Mouse (Mus musculus) NIH3T3 (cell line): Measurements from ENCODE around the gene Grik5.

Source experiments
- DNase-seq: peaks from one replicate; pipeline ENCODE4 v3.0.0-alpha.2; 2012; ENCODE audit warnings: low read depth

Gene Grik5

DNA sequence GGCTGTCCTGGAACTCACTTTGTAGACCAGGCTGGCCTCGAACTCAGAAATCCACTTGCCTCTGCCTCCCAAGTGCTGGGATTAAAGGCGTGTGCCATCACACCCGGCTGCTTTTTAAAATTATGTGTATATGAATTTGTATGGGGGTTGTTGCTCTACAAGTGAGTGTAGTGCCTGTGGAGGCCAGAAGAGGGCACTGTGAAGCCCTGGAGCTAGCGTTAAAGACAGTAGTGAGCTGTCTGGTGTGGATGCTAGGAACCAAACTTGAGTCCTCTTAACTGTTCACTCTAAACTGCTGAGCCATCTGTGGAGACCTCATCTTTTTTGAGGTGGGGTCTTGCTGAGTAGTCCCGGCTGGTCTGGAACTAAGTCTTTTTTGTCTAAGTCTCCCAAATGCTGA is 86.3 kb downstream of the Grik5 start:
- peak; percentile 27 for DNase-seq

GRCm38 (mm10) chr7:24984307-24984706 is 87.8 kb downstream of the Grik5 start:
- no peak for DNase-seq

DNA sequence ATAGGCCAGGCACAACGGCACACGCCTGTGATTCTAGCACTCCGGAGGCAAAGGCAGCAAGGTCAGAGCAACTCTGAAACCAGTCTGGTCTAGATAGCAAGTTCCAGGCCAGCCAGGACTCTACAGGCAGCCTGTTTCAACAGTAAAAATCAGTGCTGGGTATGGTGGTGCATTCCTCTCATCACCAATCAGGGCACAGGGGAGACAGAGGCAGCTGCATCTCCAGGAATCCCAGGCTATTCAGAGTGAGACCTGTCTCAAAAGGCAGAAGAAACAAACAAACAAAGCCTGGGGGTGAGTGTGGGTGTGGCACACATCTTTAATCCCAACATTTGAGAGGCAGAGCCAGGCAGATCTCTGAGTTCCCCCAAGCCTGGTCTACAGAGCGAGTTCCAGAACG is 88.8 kb downstream of the Grik5 start:
- DNase-seq: no peak

DNA sequence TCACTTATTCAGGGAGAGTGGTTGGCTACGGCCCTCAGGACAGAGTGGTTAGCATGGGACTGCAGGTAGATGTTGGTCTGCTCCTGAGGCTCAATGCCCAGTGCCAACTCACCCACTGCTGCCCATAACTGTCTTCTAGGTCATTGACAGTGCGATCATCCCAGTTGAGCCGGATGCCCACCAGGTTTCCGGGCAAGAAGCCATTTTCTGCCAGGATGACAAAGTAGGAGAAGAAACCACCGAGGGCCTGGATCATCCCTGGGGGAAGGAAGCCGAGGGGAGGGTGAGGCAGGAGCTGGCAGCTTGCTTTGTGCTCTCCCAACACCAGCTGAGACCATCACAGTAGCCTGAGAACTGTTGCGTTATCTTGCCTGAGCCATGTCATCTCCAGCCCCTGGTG is 91.7 kb downstream of the Grik5 start:
- DNase-seq: no peak

GRCm38 (mm10) chr7:24978781-24979180 is 93.4 kb downstream of the Grik5 start:
- DNase-seq: no peak

DNA sequence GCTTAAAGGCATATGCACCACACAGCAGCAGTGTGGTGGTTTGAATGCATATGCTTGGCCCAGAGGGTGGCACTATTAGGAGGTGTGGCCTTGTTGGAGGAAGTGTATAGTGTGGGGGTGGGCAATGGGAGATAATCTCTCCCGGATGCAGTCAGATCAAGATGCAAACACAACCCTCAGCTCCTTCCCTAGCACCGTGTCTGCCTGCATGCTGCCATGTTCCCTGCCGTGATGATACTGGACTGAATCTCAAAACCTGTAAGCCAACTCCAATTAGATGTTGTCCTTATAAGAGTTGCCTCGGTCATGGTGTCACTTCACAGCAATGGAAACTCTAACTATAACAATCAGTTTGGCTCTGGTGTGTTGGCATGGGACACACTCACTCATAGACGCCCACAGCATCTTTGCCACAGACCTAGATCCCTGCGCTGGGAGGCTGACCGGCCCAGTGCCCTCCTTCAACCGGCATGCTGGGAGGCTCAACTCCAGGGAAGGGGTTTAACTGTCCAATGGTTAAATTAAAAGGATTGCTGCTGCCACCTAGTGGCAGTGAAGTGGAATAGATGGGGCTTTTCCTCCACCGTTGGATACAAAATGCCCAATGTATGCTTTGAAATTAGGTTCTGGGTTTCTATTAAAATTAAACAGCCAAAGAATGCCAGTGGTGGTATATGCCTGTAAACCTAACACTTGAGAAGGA is 97.1 kb downstream of the Grik5 start:
- peak; percentile 78 for DNase-seq

DNA sequence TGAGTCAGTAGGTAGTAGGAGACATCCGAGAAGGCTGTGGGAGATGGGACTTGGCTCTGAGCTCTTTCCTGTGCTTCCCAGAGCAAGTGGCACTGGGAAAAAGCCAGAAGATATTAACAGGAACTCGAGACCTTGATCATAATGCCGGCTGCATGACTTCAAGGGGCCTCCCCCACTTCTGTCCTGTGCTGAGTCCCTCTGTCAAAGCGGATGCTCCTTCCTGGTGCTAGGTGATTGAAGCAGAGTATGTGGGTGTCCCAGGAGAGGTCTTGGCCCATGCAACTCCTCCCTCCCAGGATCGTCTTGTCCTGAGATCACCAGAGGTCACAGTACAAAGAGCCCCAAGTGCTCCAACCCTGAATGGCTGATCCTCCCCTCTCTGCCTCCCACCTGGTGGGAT is 98.2 kb downstream of the Grik5 start:
- no peak for DNase-seq

DNA sequence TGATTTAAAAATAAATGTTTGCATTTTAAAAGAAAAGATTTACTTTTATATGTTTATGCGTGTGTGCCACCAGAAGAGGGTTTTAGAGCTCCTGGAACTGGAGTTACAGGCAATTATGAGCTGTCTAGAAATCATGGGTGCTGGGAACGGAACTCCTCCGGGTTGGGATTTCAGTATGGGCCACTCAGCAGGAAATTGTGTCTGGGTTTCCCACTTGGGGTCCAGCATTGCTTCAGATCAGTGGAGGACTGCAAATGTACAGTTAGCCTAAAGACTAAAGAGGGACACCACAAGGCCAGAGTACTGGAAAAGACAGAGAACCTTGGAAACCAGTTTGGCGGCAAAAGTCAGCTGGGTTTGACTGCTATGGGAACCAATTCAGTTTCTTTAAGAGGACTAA is 98.9 kb downstream of the Grik5 start:
- no peak for DNase-seq

- peak; percentile 95 for DNase-seq
Measured at GRCm38 (mm10) chr7:24971972-24972893, 99.9 kb downstream of the Grik5 start, which contains the start of gene Rabac1. Gene Rabac1 (minus strand): TSS chr7:24972754.

GRCm38 (mm10) chr7:24971261-24971971 is 100.7 kb downstream of the Grik5 start:
- DNase-seq: peak; percentile 91

DNA sequence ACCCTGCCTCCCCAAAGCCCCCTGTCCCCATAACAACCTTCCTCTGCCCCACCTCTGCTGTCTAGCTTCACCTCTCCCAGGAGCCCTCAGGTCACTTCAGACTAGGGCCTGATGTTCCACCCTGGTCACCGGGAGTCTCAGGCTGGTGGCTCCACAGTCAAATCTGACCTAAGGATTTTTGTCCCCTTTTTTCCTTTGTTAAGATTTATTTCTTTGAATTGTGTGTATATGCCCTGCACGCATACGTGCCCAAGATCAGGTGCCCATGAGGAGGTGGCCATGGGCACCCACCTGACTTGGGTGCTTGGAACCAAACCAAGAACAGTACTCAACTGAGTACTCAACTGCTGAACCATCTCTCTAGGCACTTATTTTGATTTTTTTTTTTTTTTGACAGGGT is 101.8 kb downstream of the Grik5 start:
- no peak for DNase-seq

DNA sequence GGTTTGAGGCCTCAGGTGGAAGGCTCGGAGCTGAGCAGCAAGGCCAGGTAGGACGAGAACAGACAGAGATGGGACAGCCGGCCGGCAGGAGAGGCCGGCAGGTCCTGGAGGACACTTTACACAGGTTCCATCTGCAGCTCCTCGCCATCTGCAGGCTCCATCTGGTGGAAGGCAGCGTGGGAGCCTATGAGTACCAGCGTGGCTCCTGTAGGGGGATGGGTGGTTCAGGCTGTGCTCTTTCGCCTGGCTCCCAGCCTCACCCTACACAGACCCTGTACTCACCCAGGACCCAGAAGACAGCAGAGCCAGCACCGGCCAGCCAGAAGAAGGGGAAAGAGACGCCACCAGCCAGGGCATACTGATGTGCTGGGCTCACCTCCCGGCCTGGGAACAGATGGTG is 102.3 kb downstream of the Grik5 start:
- DNase-seq: no peak

DNA sequence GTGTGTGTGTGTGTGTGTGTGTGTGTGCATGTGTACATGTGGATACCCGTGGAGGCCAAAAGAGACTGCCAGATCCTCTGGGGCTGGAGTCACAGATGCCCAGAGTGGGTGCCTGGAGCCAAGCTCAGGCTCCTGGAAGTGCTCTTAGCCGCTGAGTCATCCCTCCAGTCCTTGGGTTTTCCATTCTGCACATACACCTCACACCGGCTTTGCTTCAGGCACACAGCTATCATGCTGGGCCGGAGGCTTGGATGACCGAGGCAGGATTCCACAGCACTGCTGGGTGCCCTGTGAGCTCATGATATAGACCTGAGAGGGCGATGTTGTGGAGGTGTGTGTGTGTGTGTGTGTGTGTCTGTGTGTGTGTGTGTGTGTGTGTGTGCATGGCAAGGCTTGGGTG is 103.7 kb downstream of the Grik5 start:
- DNase-seq: peak; percentile 24

- no peak for DNase-seq
Measured at GRCm38 (mm10) chr7:24967966-24968365, 104.2 kb downstream of the Grik5 start.

DNA sequence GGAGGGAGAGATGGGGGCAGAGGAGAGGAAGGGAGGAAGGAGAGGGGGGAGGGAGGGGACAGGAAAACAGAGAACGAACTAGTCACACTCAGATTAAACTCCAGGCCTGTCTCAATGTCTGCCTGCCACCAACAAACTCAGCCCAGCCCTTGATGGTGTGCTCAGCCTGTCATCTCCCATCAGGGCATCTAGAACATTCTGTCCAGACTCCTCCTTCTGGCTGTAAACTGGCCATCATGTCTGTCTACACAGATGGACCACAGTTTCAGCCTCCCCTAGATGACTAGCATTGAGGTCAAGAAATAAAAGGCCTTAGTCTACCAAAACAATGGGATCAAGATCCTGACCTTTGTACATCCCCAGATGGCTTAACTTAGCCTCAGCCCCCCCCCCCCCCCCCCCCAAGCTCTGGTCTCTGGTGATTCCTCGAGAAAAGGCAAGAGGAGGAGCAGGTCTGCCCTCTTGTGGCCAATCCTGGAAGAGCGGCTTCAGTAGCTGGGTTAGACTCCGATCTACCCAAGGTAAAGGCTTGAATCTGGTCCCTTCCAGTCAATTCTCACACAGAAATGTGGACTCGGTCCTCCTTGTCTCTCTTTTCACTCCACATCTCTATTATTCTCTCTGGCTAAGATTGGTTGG is 107.1 kb downstream of the Grik5 start:
- peak; percentile 90 for DNase-seq

DNA sequence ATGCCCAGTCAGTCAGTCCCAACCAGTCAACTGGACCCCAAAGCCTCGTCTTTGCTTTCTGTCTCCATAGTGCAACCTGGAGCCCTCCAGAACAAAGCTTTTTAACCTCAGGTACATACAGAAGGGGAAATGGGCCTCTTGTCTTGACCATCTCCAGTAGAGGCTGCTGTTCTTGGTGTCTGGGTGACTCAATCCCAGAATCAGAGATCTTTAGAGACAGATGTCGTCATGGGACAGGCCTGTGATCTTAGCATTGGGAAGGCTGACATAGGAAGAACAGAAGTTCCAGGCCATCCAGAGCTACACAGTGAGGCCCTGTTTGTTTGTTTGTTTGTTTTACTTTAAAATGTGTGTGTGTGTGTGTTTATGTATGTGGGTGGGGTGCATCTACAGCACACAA is 107.9 kb downstream of the Grik5 start:
- no peak for DNase-seq
